In the genomic region with DNA sequence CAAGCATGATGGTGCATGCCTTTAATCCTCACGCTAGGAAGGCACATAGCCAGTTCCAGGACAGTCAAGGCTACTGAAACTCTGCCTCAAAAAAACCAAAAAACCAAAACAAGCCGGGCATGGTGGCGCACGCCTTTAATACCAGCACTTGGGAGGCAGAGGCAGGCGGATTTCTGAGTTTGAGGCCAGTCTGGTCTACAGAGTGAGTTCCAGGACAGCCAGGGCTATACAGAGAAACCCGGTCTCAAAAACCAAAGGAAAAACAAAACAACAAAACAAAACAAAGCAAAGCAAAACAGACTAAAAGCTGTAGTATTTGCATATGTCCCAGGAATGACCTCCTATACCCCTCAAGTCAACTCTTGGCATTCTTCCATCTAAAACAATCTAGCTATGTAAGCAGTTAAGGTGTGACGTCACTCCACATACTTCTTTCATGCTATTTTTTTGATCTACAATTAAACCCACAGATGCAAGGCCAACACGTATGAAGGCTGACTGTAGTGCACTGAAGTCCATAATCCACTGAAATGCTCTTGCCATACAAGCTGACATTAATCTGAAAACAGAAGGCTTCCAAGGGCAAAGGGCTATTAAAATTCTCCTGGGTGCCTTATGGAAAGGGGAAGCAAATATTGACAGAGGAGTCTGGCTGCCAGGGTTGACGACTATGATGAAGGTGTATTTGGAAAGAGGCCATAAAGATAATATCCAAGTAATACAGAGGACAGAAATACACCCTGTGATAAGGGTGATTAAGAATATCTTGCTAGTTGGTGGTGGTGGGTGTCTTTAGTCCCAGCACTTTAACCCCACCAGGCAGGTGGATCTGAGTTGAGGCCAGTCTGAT, we compare ENCODE assay signal across 8 mouse cellular contexts. TPM values are rescaled to one million over a fixed set of nuclear protein-coding genes. Genes with fewer than 3 reads are reported as not detected.
DNase-seq lines count a peak whose midpoint lies in the region; ATAC-seq and TF ChIP-seq lines count a peak whose summit lies in the region.

No protein-coding gene starts in this region.

- peak overlapping the region; percentile 78 for H3K4me2 ChIP-seq in myocyte (ENCODE audit: low read depth)

- H3K4me1 ChIP-seq in brown adipose tissue, adult 24 weeks (ENCODE audit: control insufficient read depth, insufficient read depth, insufficient read length, low read length): peaks cover 16% of the 10 kb centered on the region

- peak overlapping the region; percentile 55 for H3K27ac ChIP-seq in brown adipose tissue, adult 24 weeks (replicated peaks; ENCODE audit: low read depth, low read length)

- H3ac ChIP-seq in myocyte (ENCODE audit: control insufficient read depth, insufficient read length): peak overlapping the region; percentile 42

- no peaks in the 10 kb centered on the region for H3K27me3 ChIP-seq in myocyte (ENCODE audit: control insufficient read depth, insufficient read depth, insufficient read length)

- ATAC-seq in erythroid progenitor cell, adult 5-6 weeks (replicated peaks; ENCODE audit: low FRiP score, poor library complexity, severe bottlenecking): no peak

- peak; percentile 14 for DNase-seq in kidney, adult 9 months
- no peak for DNase-seq in kidney, adult 8-10 months
- peak; percentile 40 for DNase-seq in induced T-regulatory cell, adult 2 months (ENCODE audit: low read depth)
- DNase-seq in B cell, adult 2 months: no peak
- no peak for DNase-seq in cerebellum, adult 8-10 months

- H3K36me3 ChIP-seq in myocyte (ENCODE audit: control insufficient read depth, insufficient read depth): no peaks in the 10 kb centered on the region

- no peak for TF ChIP-seq POLR2A in myocyte (IDR thresholded peaks at IDR 0.05; ENCODE audit: insufficient read length, low read depth)

- H3K79me2 ChIP-seq in myocyte (ENCODE audit: control insufficient read depth, insufficient read depth): peaks cover 10% of the 10 kb centered on the region

- H3K4me3 ChIP-seq in brown adipose tissue, adult 24 weeks (ENCODE audit: insufficient read depth, low read depth, low read length): peak overlapping the region; percentile 85
- peak overlapping the region; percentile 39 for H3K4me3 ChIP-seq in myocyte

TF ChIP-seq in myocyte, 11 proteins besides CTCF, POLR2A, EP300 and RAD21:
- TF ChIP-seq TCF3 (IDR thresholded peaks at IDR 0.05; ENCODE audit: insufficient read length, low read depth) (no peak), E2F4 (IDR thresholded peaks at IDR 0.05; ENCODE audit: insufficient read depth) (no peak), CEBPB (IDR thresholded peaks at IDR 0.05; ENCODE audit: insufficient read depth, poor library complexity, severe bottlenecking) (no peak), MYOD1 (IDR thresholded peaks at IDR 0.05; ENCODE audit: control insufficient read depth in 1 of 3, insufficient read length in 2 of 3, low read depth in 2 of 3) (no peak), MYOG (IDR thresholded peaks at IDR 0.05; ENCODE audit: control insufficient read depth in 1 of 3, insufficient read depth in 1 of 3, insufficient read length in 2 of 3, low read depth in 2 of 3) (no peak), TCF12 (IDR thresholded peaks at IDR 0.05; ENCODE audit: insufficient read depth, poor library complexity, severe bottlenecking) (no peak)

RNA-seq across cellular contexts. Expression of gene Gde1, which starts 1.4 kb away (rescaled TPM):
- 174 and 183 TPM in 2 replicates for polyA plus RNA-seq in brown adipose tissue, adult 24 weeks (2012; ENCODE audit: insufficient read depth, insufficient read length, missing spikeins)
- polyA plus RNA-seq in myocyte (2012; fragmentation: generic; extraction: Trizol): 76.5 TPM
- total RNA-seq in erythroid progenitor cell, adult 5-6 weeks (2015; ENCODE audit: low replicate concordance): 39.4 and 50.5 TPM in 2 replicates
- total RNA-seq in erythroid progenitor cell, adult 5-6 weeks (2017; ENCODE audit: low replicate concordance): 39.7 and 47.5 TPM in 2 replicates

RNA-seq across cellular contexts. Expression of gene Ccp110, which starts 8.1 kb away (rescaled TPM):
- polyA plus RNA-seq in brown adipose tissue, adult 24 weeks (2012; ENCODE audit: insufficient read depth, insufficient read length, missing spikeins): 1.0 and 1.3 TPM in 2 replicates
- 1.9 TPM for polyA plus RNA-seq in myocyte (2012; fragmentation: generic; extraction: Trizol)
- 95.9 and 114 TPM in 2 replicates for total RNA-seq in erythroid progenitor cell, adult 5-6 weeks (2015; ENCODE audit: low replicate concordance)
- total RNA-seq in erythroid progenitor cell, adult 5-6 weeks (2017; ENCODE audit: low replicate concordance): 103 and 138 TPM in 2 replicates

RNA-seq across cellular contexts. Expression of gene Vps35l, which starts 35.8 kb away (rescaled TPM):
- 24.0 and 39.6 TPM in 2 replicates for polyA plus RNA-seq in brown adipose tissue, adult 24 weeks (2012; ENCODE audit: insufficient read depth, insufficient read length, missing spikeins)
- polyA plus RNA-seq in myocyte (2012; fragmentation: generic; extraction: Trizol): 35.7 TPM
- 21.3 and 61.6 TPM in 2 replicates for total RNA-seq in erythroid progenitor cell, adult 5-6 weeks (2015; ENCODE audit: low replicate concordance)
- 42.4 and 42.9 TPM in 2 replicates for total RNA-seq in erythroid progenitor cell, adult 5-6 weeks (2017; ENCODE audit: low replicate concordance)

Comparison
In these comparisons a context has a peak if more than half of its experiments do, and no peak if none do; other contexts are left out.
1. DNase-seq: peak in kidney, adult 9 months (single experiment) and induced T-regulatory cell, adult 2 months (single experiment); none in kidney, adult 8-10 months (0 of 2), B cell, adult 2 months (0 of 2) and cerebellum, adult 8-10 months (single experiment).